Mouse (Mus musculus): Measurements from ENCODE around the gene Tbl1xr1. TPM values are rescaled to one million over a fixed set of nuclear protein-coding genes. Genes with fewer than 3 reads are reported as not detected.
A peak's percentile ranks its signal among the peaks of the same experiment; 100 is the strongest.

Gene Tbl1xr1
- polyA plus RNA-seq, 1 experiment from 2014 or later, result 9.8 TPM

GRCm38 (mm10) chr3:22058206-22058804 lies 18.1 kb upstream of the Tbl1xr1 start:
- Histone ChIP-seq H3K9ac (replicated peaks) (no peak overlapping the region), H3K4me3 (ENCODE audit: low read depth, low read length) (no peak overlapping the region), H3K9me3 (ENCODE audit: low read length) (peaks cover 3% of the 10 kb centered on the region; the same call in 1 of the 2 replicates), H3K4me2 (ENCODE audit: low read depth, low read length) (no peak overlapping the region), H3K27ac (ENCODE audit: low read depth) (no peak overlapping the region), H3K36me3 (replicated peaks; ENCODE audit: insufficient read depth, low read length) (no peaks in the 10 kb centered on the region), H3K4me1 (ENCODE audit: insufficient read depth) (no peaks in the 10 kb centered on the region), H3K27me3 (ENCODE audit: insufficient read depth, low read length) (no peaks in the 10 kb centered on the region)
- no peak for TF ChIP-seq EP300 (IDR thresholded peaks at IDR 0.05; ENCODE audit: low read depth)
- no peak for TF ChIP-seq CTCF (IDR thresholded peaks at IDR 0.05; ENCODE audit: low read depth)
- no peak for ATAC-seq
- WGBS (ENCODE audit: insufficient replicate concordance), result 68% methylated on average over 7 of the region's 7 CpGs
- no peak for DNase-seq

DNA sequence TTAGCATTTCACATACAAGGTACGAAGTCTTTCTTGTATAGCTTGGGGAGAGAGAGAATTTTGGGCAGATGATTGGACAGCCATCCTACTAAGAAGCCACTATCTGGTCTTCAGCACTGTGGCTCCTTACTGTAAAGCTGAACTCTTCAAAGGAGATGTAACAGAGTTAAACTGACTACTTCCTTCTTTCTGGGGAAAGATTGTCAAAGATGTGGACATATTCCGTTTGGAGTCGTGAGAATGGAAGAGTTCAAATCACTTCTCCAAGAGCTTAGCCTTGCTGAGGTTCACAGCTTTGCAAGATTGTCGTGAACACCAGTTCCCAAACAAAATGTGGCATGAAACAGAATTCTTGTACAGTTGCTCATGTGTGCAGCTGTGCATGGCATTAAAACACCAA lies 15.3 kb upstream of the Tbl1xr1 start:
- ATAC-seq (no peak), DNase-seq (no peak)
- H3K4me2 ChIP-seq (ENCODE audit: low read depth, low read length), result no peak overlapping the region
- TF ChIP-seq EP300 (IDR thresholded peaks at IDR 0.05; ENCODE audit: low read depth) (no peak), CTCF (IDR thresholded peaks at IDR 0.05; ENCODE audit: low read depth) (no peak)
- H3K4me1 ChIP-seq (ENCODE audit: insufficient read depth), result no peaks in the 10 kb centered on the region
- WGBS (ENCODE audit: insufficient replicate concordance), result 62% methylated on average over 4 of the region's 4 CpGs
- no peak overlapping the region for H3K27ac ChIP-seq (ENCODE audit: low read depth)
- H3K9ac ChIP-seq (replicated peaks), result no peak overlapping the region
- no peak overlapping the region for H3K4me3 ChIP-seq (ENCODE audit: low read depth, low read length)
- H3K27me3 ChIP-seq (ENCODE audit: insufficient read depth, low read length), result no peaks in the 10 kb centered on the region
- H3K36me3 ChIP-seq (replicated peaks; ENCODE audit: insufficient read depth, low read length), result no peaks in the 10 kb centered on the region
- H3K9me3 ChIP-seq (ENCODE audit: low read length), result no peaks in the 10 kb centered on the region

DNA sequence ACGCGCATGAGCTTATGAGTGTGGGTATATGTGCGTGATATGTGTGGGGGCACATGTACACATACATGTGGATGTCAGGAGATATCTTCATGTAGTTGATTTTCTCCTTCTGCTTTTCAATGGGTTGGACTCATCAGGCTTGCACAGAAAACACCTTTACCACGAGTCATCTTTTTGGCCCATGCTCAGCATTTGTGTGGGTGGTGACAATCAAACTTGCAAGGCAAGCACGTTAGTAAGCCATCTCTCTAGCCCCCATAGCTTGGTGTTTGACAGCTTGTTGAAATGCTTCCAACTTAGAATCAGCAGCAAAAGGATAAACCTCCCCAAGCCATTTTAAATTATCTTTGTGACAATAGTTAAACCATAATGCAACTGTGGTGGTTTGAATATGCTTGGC lies 7.8 kb upstream of the Tbl1xr1 start:
- no peak overlapping the region for H3K4me2 ChIP-seq (ENCODE audit: low read depth, low read length)
- no peak overlapping the region for H3K9ac ChIP-seq (replicated peaks)
- H3K4me1 ChIP-seq (ENCODE audit: insufficient read depth), result peaks cover 3% of the 10 kb centered on the region; the same call in 1 of the 2 replicates
- H3K36me3 ChIP-seq (replicated peaks; ENCODE audit: insufficient read depth, low read length), result no peaks in the 10 kb centered on the region
- H3K27ac ChIP-seq (ENCODE audit: low read depth), result no peak overlapping the region
- TF ChIP-seq EP300 (IDR thresholded peaks at IDR 0.05; ENCODE audit: low read depth) (no peak), CTCF (IDR thresholded peaks at IDR 0.05; ENCODE audit: low read depth) (no peak)
- WGBS (ENCODE audit: insufficient replicate concordance), result 76% methylated on average over 5 of the region's 5 CpGs
- ATAC-seq, result no peak
- H3K4me3 ChIP-seq (ENCODE audit: low read depth, low read length), result no peak overlapping the region
- DNase-seq, result no peak
- H3K27me3 ChIP-seq (ENCODE audit: insufficient read depth, low read length), result no peaks in the 10 kb centered on the region
- H3K9me3 ChIP-seq (ENCODE audit: low read length), result no peaks in the 10 kb centered on the region

DNA sequence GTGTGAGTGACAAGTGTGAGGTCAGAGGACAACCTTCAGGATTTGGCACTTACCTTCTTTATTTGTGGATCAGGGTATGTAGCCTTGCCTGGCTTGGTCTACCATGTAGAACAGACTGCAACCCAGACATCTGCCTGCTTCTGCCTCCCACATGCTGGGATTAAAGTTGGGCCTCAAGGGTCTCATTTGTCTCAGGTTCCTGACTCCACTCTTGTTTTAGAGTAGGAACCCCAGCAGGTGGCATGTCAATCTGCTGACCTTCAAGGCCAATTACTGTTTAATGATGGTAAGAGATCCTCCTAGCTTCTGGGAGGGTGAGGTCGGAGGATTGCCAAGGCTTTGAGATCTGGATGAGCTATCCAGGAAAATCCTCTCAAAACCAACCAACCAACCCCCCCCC lies 2.5 kb upstream of the Tbl1xr1 start:
- Histone ChIP-seq H3K9ac (replicated peaks) (no peak overlapping the region), H3K4me3 (ENCODE audit: low read depth, low read length) (no peak overlapping the region), H3K4me2 (ENCODE audit: low read depth, low read length) (peak overlapping the region; percentile 87), H3K27ac (ENCODE audit: low read depth) (peak overlapping the region; percentile 99), H3K27me3 (ENCODE audit: insufficient read depth, low read length) (no peaks in the 10 kb centered on the region), H3K36me3 (replicated peaks; ENCODE audit: insufficient read depth, low read length) (no peaks in the 10 kb centered on the region), H3K9me3 (ENCODE audit: low read length) (no peaks in the 10 kb centered on the region), H3K4me1 (ENCODE audit: insufficient read depth) (peaks cover 13% of the 10 kb centered on the region)
- ATAC-seq (no peak), DNase-seq (no peak)
- WGBS (ENCODE audit: insufficient replicate concordance), result 85% methylated on average over 1 of the region's 1 CpGs
- no peak for TF ChIP-seq EP300 (IDR thresholded peaks at IDR 0.05; ENCODE audit: low read depth)
- no peak for TF ChIP-seq CTCF (IDR thresholded peaks at IDR 0.05; ENCODE audit: low read depth)

DNA sequence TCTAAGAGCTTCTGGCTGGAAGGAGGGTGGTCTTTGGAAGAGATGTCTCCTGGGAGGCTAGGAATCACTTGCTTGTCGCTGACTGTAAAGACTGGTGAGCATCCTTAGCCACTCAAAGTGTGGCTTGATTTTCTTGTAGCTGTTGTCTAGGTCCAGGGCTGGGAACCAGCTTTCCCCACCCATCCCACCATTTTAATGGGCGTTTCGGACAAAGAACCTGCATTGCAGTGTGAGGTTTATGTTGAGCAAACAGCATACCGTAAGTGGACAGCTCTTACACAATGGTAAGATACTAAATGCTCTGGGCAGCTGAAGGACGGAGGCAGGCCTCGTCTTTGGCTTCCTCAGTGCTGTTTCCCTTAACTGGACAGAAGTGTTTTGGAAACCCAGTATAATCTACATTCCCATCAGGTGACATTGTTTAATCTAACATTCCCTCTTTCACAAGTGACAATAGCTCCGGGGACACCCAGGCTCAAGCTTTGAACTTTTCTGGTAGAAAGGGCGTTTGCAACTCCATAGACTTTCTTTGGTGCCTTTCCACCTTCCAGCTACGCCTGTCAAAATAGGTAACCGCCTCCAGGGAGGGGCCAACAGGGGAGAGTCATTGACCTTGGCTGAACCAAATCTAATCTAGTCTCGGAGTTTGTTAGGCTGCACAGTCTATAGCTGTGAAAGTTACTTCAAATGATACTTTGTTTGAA lies 1.7 kb upstream of the Tbl1xr1 start:
- peaks cover 21% of the 10 kb centered on the region for H3K4me1 ChIP-seq (ENCODE audit: insufficient read depth)
- no peaks in the 10 kb centered on the region for H3K36me3 ChIP-seq (replicated peaks; ENCODE audit: insufficient read depth, low read length)
- peak overlapping the region; percentile 87 for H3K4me2 ChIP-seq (ENCODE audit: low read depth, low read length)
- ATAC-seq, result peak; percentile 46
- peak overlapping the region; percentile 99 for H3K27ac ChIP-seq (ENCODE audit: low read depth)
- peak; percentile 74 for DNase-seq
- H3K9ac ChIP-seq (replicated peaks), result no peak overlapping the region; the same call in 1 of the 2 replicates
- H3K9me3 ChIP-seq (ENCODE audit: low read length), result no peaks in the 10 kb centered on the region
- H3K27me3 ChIP-seq (ENCODE audit: insufficient read depth, low read length), result no peaks in the 10 kb centered on the region
- peak; percentile 39; the same call in 1 of the 2 replicates for TF ChIP-seq EP300 (IDR thresholded peaks at IDR 0.05; ENCODE audit: low read depth)
- no peak for TF ChIP-seq CTCF (IDR thresholded peaks at IDR 0.05; ENCODE audit: low read depth)
- H3K4me3 ChIP-seq (ENCODE audit: low read depth, low read length), result peak overlapping the region; percentile 96
- WGBS (ENCODE audit: insufficient replicate concordance), result 30% methylated on average over 11 of the region's 11 CpGs

DNA sequence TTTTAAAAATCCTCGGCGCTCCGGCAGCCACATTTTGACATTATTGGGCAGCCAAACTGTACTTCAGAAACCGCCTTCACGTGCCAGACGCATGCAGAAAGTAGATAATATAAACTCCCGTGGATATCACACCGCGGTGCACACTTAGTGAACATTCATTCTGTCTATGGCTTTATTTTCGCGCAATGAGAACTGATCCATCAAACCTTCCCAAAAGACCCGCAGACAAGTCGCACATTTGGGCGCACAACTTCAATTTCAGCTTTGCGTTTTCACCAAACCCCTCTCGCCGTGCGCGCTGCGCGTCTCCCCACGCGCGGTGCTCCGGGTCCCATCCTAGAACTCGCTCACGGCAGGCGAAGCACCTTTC lies 950 bp upstream of the Tbl1xr1 start:
- H3K4me2 ChIP-seq (ENCODE audit: low read depth, low read length), result peak overlapping the region; percentile 87
- H3K4me1 ChIP-seq (ENCODE audit: insufficient read depth), result peaks cover 25% of the 10 kb centered on the region
- ATAC-seq (no peak), DNase-seq (no peak)
- H3K9ac ChIP-seq (replicated peaks), result peak overlapping the region; percentile 85
- H3K27me3 ChIP-seq (ENCODE audit: insufficient read depth, low read length), result no peaks in the 10 kb centered on the region
- peak overlapping the region; percentile 99 for H3K27ac ChIP-seq (ENCODE audit: low read depth)
- H3K36me3 ChIP-seq (replicated peaks; ENCODE audit: insufficient read depth, low read length), result no peaks in the 10 kb centered on the region
- under 1% methylated on average over 28 of the region's 28 CpGs for WGBS (ENCODE audit: insufficient replicate concordance)
- TF ChIP-seq CTCF (IDR thresholded peaks at IDR 0.05; ENCODE audit: low read depth) (no peak), EP300 (IDR thresholded peaks at IDR 0.05; ENCODE audit: low read depth) (no peak)
- H3K9me3 ChIP-seq (ENCODE audit: low read length), result no peaks in the 10 kb centered on the region
- peak overlapping the region; percentile 96 for H3K4me3 ChIP-seq (ENCODE audit: low read depth, low read length)

All from liver, postnatal 0 days (tissue).